ENCODE assay signal across 18 mouse cellular contexts in genomic region chr2:33022846-33023245, GRCm38 (mm10).
"Had no signal": no experiment of that assay in that cellular context is flagged by ENCODE, and none has a peak within 500 bp of the region (broad histone marks: within the 10 kb centered on the region; RNA-seq: fewer than 3 reads in every experiment).

No protein-coding gene starts in this region.

- H3K9ac ChIP-seq: liver, embryonic 13.5 days; lung, embryonic 15.5 days; midbrain, embryonic 13.5 days had no signal

- H3K27ac ChIP-seq: hindbrain, postnatal 0 days; liver, embryonic 13.5 days; lung, embryonic 15.5 days; midbrain, embryonic 10.5 days; midbrain, embryonic 13.5 days had no signal

- H3K4me3 ChIP-seq: left cerebral cortex, adult 2 months; liver, embryonic 13.5 days; lung, embryonic 15.5 days; megakaryocyte, embryonic 14.5 days; midbrain, embryonic 10.5 days; midbrain, embryonic 13.5 days had no signal

- H3K36me3 ChIP-seq: liver, embryonic 13.5 days; lung, embryonic 15.5 days; midbrain, embryonic 10.5 days had no signal

- ATAC-seq: hindbrain, postnatal 0 days; inflammation-experienced regulatory T-cells, adult 6 months; intestine, postnatal 0 days; midbrain, embryonic 13.5 days; midbrain, embryonic 16.5 days had no signal

- DNase-seq: layer of hippocampus, postnatal 36 days; liver, embryonic 13.5 days; lung, postnatal 10 days; lung, postnatal 36 days; right cerebral cortex, adult 18-20 months; right cerebral cortex, postnatal 25 days; spleen, adult 18-20 months; thymus, adult 18-20 months; thymus, postnatal 36 days had no signal

- H3K4me1 ChIP-seq: liver, embryonic 13.5 days; lung, embryonic 15.5 days; midbrain, embryonic 13.5 days had no signal

- H3K4me2 ChIP-seq: liver, embryonic 13.5 days; lung, embryonic 15.5 days; midbrain, embryonic 13.5 days had no signal

- H3K9me3 ChIP-seq: liver, embryonic 13.5 days; lung, embryonic 15.5 days; midbrain, embryonic 10.5 days; midbrain, embryonic 13.5 days had no signal

- H3K27me3 ChIP-seq: liver, embryonic 13.5 days; lung, embryonic 15.5 days; midbrain, embryonic 13.5 days had no signal
